Mouse (Mus musculus) adrenal gland, adult (tissue): Measurements from ENCODE around the gene Lctl.

Source experiments
- DNase-seq, 2 experiments: peaks; one replicate each; pipeline ENCODE4 v3.0.0; 2022 to 2023; ENCODE audit warnings: low spot score in 1 of 2; ENCODE audit not compliant: inconsistent age in 2 of 2

Lctl gene

GRCm38 (mm10) chr9:64116876-64117275, at the start of gene Lctl:
Gene Lctl (plus strand): TSS chr9:64117147.
- peak; percentile 45 to 81 for DNase-seq

- DNase-seq, result no peak
These were observed 49.2 kb upstream of the Lctl start for GRCm38 (mm10) chr9:64067787-64068186.

- DNase-seq, result no peak
These were observed 48.4 kb upstream of the Lctl start for GRCm38 (mm10) chr9:64068571-64068970.

- no peak for DNase-seq
These were observed 47.8 kb upstream of the Lctl start for GRCm38 (mm10) chr9:64069131-64069530.

- no peak for DNase-seq
These were observed 46.3 kb upstream of the Lctl start for GRCm38 (mm10) chr9:64070674-64071073.

- no peak for DNase-seq
These were observed 42.1 kb upstream of the Lctl start for GRCm38 (mm10) chr9:64074831-64075230.

GRCm38 (mm10) chr9:64076412-64076811, 40.5 kb upstream of the Lctl start:
- DNase-seq, result no peak

GRCm38 (mm10) chr9:64078386-64078792, 38.6 kb upstream of the Lctl start:
- no peak for DNase-seq

- no peak for DNase-seq
These were observed 37.0 kb upstream of the Lctl start for GRCm38 (mm10) chr9:64079922-64080321.

- peak in 1 of 2 experiments; percentile 53 for DNase-seq
These were observed 32.7 kb upstream of the Lctl start for GRCm38 (mm10) chr9:64084231-64084630.

GRCm38 (mm10) chr9:64084661-64085399, 32.1 kb upstream of the Lctl start:
- peak; percentile 42 to 66 for DNase-seq

- DNase-seq, result no peak
These were observed 31.0 kb upstream of the Lctl start for GRCm38 (mm10) chr9:64085976-64086375.

GRCm38 (mm10) chr9:64086543-64086942, 30.4 kb upstream of the Lctl start:
- no peak for DNase-seq

- peak; percentile 73 to 93 for DNase-seq
These were observed 29.3 kb upstream of the Lctl start for GRCm38 (mm10) chr9:64087461-64088235.

- DNase-seq, result no peak
These were observed 28.6 kb upstream of the Lctl start for GRCm38 (mm10) chr9:64088346-64088745.

- peak; percentile 60 to 77 for DNase-seq
These were observed 27.9 kb upstream of the Lctl start for GRCm38 (mm10) chr9:64089004-64089403.

- no peak for DNase-seq
These were observed 22.9 kb upstream of the Lctl start for GRCm38 (mm10) chr9:64094083-64094482.

GRCm38 (mm10) chr9:64098282-64098681, 18.7 kb upstream of the Lctl start:
- DNase-seq, result peak in 1 of 2 experiments; percentile 51

- peak; percentile 74 to 92 for DNase-seq
These were observed 16.5 kb upstream of the Lctl start for GRCm38 (mm10) chr9:64100442-64100841.

- peak in 1 of 2 experiments; percentile 57 for DNase-seq
These were observed 11.6 kb upstream of the Lctl start for GRCm38 (mm10) chr9:64105301-64105700.

- DNase-seq, result no peak
These were observed 6.4 kb upstream of the Lctl start for GRCm38 (mm10) chr9:64110502-64110901.

- DNase-seq, result no peak
These were observed 2.3 kb upstream of the Lctl start for GRCm38 (mm10) chr9:64114646-64115045.
